Mouse (Mus musculus) bone marrow, adult 2 months (tissue): ENCODE data around the gene Stag1. TPM values are rescaled to one million over a fixed set of nuclear protein-coding genes. Genes with fewer than 3 reads are reported as not detected.
"Not testable (repeated sequence)": the region's sequence is repeated elsewhere in the genome, so short reads cannot be mapped to it uniquely, and the experiment has no call there.

Source experiments
- H3K27ac ChIP-seq: fragments of 200-500 bp; 2 replicates; pipeline ENCODE4 v1.5.1; 2012; ENCODE audit warnings: low read depth, mild to moderate bottlenecking, control low read depth, inconsistent platforms, low read length; ENCODE audit not compliant: control insufficient read depth, poor library complexity, insufficient read depth
- H3K4me1 ChIP-seq: fragments of 200-500 bp; 2 replicates; pipeline ENCODE4 v1.6.1; 2011; ENCODE audit warnings: low read length; ENCODE audit not compliant: control insufficient read depth, insufficient read depth
- H3K4me3 ChIP-seq: fragments of 200-500 bp; replicated peaks from 2 replicates; pipeline ENCODE3; 2011; ENCODE audit warnings: mild to moderate bottlenecking, low read depth, low read length, control low read depth; ENCODE audit not compliant: control insufficient read depth
- CTCF ChIP-seq: fragments of 200-500 bp; IDR thresholded peaks from 2 replicates; pipeline ENCODE4 v1.5.1; 2011; ENCODE audit warnings: low read length, control low read depth; ENCODE audit not compliant: control insufficient read depth, insufficient read depth
- POLR2A ChIP-seq: fragments of 200-500 bp; IDR thresholded peaks from 2 replicates; pipeline ENCODE4 v1.6.1; 2011; ENCODE audit warnings: low read depth, mild to moderate bottlenecking, control low read depth, low read length, borderline replicate concordance; ENCODE audit not compliant: control insufficient read depth
- WGBS: fragments of 180-500 bp; shearing (Covaris S2); methylation state at CpG from one replicate; pipeline ENCODE4 v1.1.7; 2018; 5-methylcytosine and 5-hydroxymethylcytosine counted together
- polyA plus RNA-seq: library from polyadenylated mRNA; stranded (reverse); fragments of >200 nt; gene quantifications from 2 replicates; pipeline ENCODE4 v1.2.4, GENCODE M21; 2011; ENCODE audit warnings: low replicate concordance; ENCODE audit not compliant: missing spikeins, insufficient read depth, insufficient read length

The Stag1 gene
- polyA plus RNA-seq, 1 experiment: 38.6 TPM

GRCm38 (mm10) chr9:100733907-100734440 is 136.4 kb downstream of the Stag1 start:
- Histone ChIP-seq H3K27ac (no peak overlapping the region), H3K4me1 (peaks cover 1% of the 10 kb centered on the region; the same call in 1 of the 2 replicates), H3K4me3 (no peak overlapping the region)
- 44% methylated on average over 6 of the region's 6 CpGs for WGBS
- TF ChIP-seq CTCF: no peak
- no peak for TF ChIP-seq POLR2A

DNA sequence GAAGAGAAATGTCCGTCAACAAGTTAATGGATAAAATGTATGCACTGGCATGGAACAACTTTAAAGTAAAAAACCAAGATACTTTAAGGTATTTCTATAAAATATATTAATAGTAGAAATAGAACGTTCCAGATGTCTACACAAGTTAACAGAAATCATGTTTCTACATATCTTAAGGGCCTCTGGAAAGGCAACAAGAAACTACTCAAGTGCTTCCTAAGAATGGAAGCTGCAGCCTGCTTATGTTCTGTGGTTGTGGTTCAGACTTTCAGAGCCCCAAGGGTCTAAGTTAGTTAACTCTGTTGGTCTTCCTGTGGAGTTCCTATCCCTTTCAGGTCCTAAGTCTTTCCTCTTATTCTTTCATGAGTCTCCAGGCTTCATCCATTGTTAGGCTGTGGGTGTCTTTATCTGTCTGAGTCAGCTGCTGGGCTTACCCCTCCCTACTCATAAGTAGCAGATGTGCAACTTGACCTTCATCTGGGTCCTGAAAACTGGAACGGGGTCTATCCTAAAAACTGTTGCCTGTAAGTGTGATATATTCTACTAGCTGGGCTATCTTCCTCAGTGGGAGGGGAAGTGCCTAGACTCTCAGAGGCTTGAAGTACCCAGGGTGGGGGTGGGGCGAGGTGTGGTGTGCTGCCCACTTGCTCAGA is 138.5 kb downstream of the Stag1 start:
- WGBS: 65% methylated on average over 4 of the region's 4 CpGs
- Histone ChIP-seq H3K4me1 (peaks cover 1% of the 10 kb centered on the region; the same call in 1 of the 2 replicates), H3K4me3 (no peak overlapping the region), H3K27ac (no peak overlapping the region)
- TF ChIP-seq CTCF (no peak), POLR2A (no peak)

DNA sequence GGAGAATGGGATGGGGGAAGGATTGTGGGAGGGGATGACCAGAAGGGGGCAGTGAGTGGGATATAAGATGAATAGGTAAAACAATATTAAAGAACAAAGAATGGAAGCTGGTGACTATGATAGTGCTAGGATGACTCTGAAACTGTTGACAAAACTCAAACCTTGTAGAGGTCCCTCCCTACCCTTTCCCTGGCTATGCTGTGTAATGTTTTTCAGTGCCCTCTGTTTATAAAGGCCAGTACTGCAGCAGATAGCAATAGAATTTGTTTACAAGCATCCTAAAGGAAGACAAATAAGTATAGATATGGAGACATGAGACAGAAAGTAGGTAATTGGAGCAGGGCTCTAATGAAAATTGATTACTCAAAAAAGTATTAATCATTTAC is 139.0 kb downstream of the Stag1 start:
- Histone ChIP-seq H3K4me1 (peaks cover 1% of the 10 kb centered on the region; the same call in 1 of the 2 replicates), H3K27ac (no peak overlapping the region), H3K4me3 (no peak overlapping the region)
- TF ChIP-seq CTCF (no peak), POLR2A (no peak)

GRCm38 (mm10) chr9:100777238-100777637 is 179.6 kb downstream of the Stag1 start:
- not testable (repeated sequence) for H3K27ac ChIP-seq, H3K4me1 ChIP-seq, H3K4me3 ChIP-seq
- 75% methylated on average over 2 of the region's 2 CpGs for WGBS

- 31% methylated on average over 4 of the region's 4 CpGs for WGBS
- no peak overlapping the region for H3K4me3 ChIP-seq
Observed at GRCm38 (mm10) chr9:100865984-100866383, 268.4 kb downstream of the Stag1 start.

DNA sequence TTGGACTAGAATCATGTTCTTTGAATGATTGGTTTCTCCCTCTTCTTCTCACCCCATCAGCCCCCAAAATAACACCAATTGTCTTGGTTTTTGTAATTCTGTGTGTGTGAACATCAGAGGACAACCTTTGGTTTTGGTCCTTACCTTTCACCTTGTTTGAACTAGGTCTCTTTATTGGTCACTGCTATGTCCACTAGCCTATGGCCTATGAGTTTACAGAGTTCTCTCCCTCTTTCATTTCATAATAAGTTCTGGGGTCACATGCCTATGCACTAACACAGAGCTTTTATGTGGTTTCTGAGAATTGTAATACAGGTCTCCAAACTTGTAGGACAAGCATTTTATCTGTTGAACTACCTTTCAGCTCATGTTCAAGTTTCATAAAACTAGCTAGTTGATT is 272.0 kb downstream of the Stag1 start:
- no peak overlapping the region for H3K4me3 ChIP-seq
- H3K4me1 ChIP-seq: no peaks in the 10 kb centered on the region
- no peak overlapping the region for H3K27ac ChIP-seq
- TF ChIP-seq CTCF (no peak), POLR2A (no peak)

More at GRCm38 (mm10) chr9:100865984-100866383, 268.4 kb downstream of the Stag1 start:
- Histone ChIP-seq H3K4me1 (no peaks in the 10 kb centered on the region), H3K27ac (no peak overlapping the region)
- no peak for TF ChIP-seq POLR2A
- TF ChIP-seq CTCF: no peak

DNA sequence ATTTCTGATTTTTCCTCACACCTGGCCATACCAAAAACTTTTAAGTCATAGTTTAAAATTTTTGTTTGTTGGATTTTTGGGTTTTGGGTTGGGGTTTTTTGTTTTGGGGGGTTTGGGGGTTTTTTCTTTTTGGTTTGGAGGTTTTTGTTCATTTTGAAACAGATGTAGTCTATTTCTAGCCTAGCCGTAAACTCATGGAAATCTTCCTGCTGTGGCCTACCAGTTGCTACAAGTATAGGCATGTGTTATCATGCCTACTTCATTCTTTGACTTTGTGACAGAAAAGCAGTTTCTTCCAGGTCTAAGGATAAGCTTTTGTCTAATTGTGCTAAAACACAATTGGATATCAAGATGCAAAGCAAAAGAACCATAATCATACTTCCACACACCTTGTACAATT is 298.5 kb downstream of the Stag1 start:
- H3K4me3 ChIP-seq: no peak overlapping the region
- no peak overlapping the region for H3K27ac ChIP-seq
- no peaks in the 10 kb centered on the region for H3K4me1 ChIP-seq
- WGBS: 94% methylated on average over 1 of the region's 1 CpGs
- no peak for TF ChIP-seq CTCF
- TF ChIP-seq POLR2A: no peak

DNA sequence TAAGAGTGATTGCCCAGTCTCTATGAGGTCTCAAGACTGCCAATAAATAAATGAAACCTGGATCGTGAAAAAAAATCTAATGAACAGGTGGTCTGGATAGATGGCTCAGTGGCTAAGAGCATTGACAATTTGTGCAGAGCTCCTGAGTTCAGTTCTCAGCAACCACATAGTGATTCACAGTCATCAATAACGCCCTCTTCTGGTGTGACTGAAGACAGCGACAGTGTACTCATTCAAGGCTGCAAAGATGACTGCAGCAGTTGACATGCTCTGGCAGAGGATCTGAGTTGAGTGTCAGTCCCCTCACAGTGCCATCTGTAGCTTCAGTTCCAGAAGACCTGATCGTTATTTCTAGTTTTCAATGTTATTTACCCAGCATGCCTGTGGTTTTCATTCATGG is 300.4 kb downstream of the Stag1 start:
- 98% methylated on average over 4 of the region's 4 CpGs for WGBS
- TF ChIP-seq CTCF (no peak), POLR2A (no peak)
- Histone ChIP-seq H3K4me1 (no peaks in the 10 kb centered on the region), H3K4me3 (no peak overlapping the region), H3K27ac (no peak overlapping the region)

DNA sequence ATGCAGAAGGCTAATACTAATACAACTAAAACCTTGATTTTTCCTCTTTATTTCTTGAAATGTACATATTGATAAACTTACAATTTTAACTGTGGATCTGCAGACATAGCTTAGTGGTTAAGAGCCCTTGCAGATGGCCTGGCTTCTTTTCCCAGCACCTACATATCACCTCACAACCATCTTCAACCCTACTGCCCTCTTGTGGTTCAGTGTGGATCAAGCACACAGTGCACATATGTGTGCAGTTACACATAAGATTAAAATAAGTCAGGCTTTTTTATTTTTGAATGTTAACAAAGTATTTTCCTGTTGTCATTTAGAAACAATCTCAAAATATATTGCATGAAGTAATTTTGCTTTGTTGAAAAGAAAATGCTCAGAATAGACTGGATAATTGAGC is 312.8 kb downstream of the Stag1 start:
- Histone ChIP-seq H3K4me3 (no peak overlapping the region), H3K4me1 (no peaks in the 10 kb centered on the region), H3K27ac (no peak overlapping the region)
- TF ChIP-seq CTCF (no peak), POLR2A (no peak)
